Mouse (Mus musculus): ENCODE results near the gene Saysd1.

- TF ChIP-seq SMC3 (IDR thresholded peaks at IDR 0.05; ENCODE audit: low read depth, low read length), result no peak
- TF ChIP-seq BHLHE40 (IDR thresholded peaks at IDR 0.05; ENCODE audit: low read depth, low read length), result peak; percentile 77
- TF ChIP-seq KAT2A (IDR thresholded peaks at IDR 0.05; ENCODE audit: insufficient replicate concordance, low read length), result no peak
- peak; percentile 84 for TF ChIP-seq POLR2A (IDR thresholded peaks at IDR 0.05; ENCODE audit: low read depth, low read length)
- TF ChIP-seq CTCF (conservative IDR thresholded peaks at IDR 0.05 in 1 of 2, IDR thresholded peaks at IDR 0.05 in 1 of 2; ENCODE audit: low read depth in 2 of 2, low read length in 2 of 2), result no peak
- no peak; the same call in 1 of the 2 replicates for TF ChIP-seq CHD2 (IDR thresholded peaks at IDR 0.05; ENCODE audit: low read length)
- TF ChIP-seq JUND (conservative IDR thresholded peaks at IDR 0.05; ENCODE audit: low read depth, low read length), result no peak
- no peak for TF ChIP-seq IRF4 (IDR thresholded peaks at IDR 0.05; ENCODE audit: low read depth, low read length)
- TF ChIP-seq RCOR1 (conservative IDR thresholded peaks at IDR 0.05; ENCODE audit: low read depth, low read length), result no peak
- TF ChIP-seq POLR2AphosphoS2 (IDR thresholded peaks at IDR 0.05; ENCODE audit: low read depth, low read length), result peak; percentile 86; the same call in 1 of the 2 replicates
- no peak for TF ChIP-seq UBTF (IDR thresholded peaks at IDR 0.05; ENCODE audit: low read depth, low read length)
- no peak for TF ChIP-seq RAD21 (IDR thresholded peaks at IDR 0.05; ENCODE audit: low read depth, low read length)
- TF ChIP-seq ZC3H11A (IDR thresholded peaks at IDR 0.05; ENCODE audit: low read depth, low read length), result no peak
- no peak for TF ChIP-seq GABPA (IDR thresholded peaks at IDR 0.05; ENCODE audit: insufficient replicate concordance, low read depth, low read length)
Observed at GRCm38 (mm10) chr14:20082536-20083325, 55.6 kb downstream of the Saysd1 start.

Data from CH12.LX (cell line).